Mouse (Mus musculus) thymus, adult 2 months (tissue): ENCODE results near the gene Nt5dc3.

ENCODE experiments used
- CTCF ChIP-seq: fragments of 200-500 bp; IDR thresholded peaks from 2 replicates; pipeline ENCODE4 v1.5.1; 2012; ENCODE audit warnings: mild to moderate bottlenecking, control low read depth, low read length, moderate library complexity, borderline replicate concordance; ENCODE audit not compliant: control insufficient read depth, poor library complexity, insufficient read depth; ENCODE audit errors: extremely low read depth
- POLR2A ChIP-seq: fragments of 200-500 bp; IDR thresholded peaks from 2 replicates; pipeline ENCODE4 v1.6.1; 2012; ENCODE audit warnings: mild to moderate bottlenecking, low read length, control low read depth, moderate library complexity; ENCODE audit not compliant: control insufficient read depth, poor library complexity, insufficient read depth; ENCODE audit errors: extremely low read depth

- TF ChIP-seq CTCF, result no peak
- no peak for TF ChIP-seq POLR2A
Measured at GRCm38 (mm10) chr10:86781641-86782040, 2.8 kb downstream of the Nt5dc3 start.
